Mouse (Mus musculus) frontal cortex, postnatal 36 days (tissue): ENCODE measurements at regions not wholly inside any gene's neighbourhood (a gene's known extent, or its start where the extent isn't known, plus 50 kb on each side); places are given as distances from the start of the nearest gene placed in this dataset.

Experiments
- DNase-seq, 2 experiments: peaks; one replicate each; pipeline ENCODE4 v3.0.0; 2022; ENCODE audit warnings: low spot score in 2 of 2

- no peak for DNase-seq
Observed at GRCm38 (mm10) chr12:79966621-79967490, 146.0 kb downstream of the Zfp36l1 start.

DNA sequence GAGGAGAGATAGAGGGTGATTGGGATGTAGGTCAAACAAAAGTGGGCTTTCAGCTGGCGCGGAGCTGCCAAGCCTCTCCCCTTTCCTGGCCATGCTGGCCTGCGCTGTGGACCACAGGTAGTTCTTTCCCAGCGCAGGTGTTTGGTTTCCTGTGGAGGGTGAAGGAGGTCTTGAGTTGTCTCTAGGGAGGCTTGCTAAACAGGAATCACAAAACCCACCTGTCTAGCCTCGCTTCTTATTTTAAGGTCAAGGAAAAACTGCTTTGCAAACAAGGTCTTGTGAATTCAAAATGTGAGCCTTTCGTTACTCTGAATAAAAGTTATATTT lies 146.6 kb downstream of the Zfp36l1 start:
- DNase-seq: no peak

DNA sequence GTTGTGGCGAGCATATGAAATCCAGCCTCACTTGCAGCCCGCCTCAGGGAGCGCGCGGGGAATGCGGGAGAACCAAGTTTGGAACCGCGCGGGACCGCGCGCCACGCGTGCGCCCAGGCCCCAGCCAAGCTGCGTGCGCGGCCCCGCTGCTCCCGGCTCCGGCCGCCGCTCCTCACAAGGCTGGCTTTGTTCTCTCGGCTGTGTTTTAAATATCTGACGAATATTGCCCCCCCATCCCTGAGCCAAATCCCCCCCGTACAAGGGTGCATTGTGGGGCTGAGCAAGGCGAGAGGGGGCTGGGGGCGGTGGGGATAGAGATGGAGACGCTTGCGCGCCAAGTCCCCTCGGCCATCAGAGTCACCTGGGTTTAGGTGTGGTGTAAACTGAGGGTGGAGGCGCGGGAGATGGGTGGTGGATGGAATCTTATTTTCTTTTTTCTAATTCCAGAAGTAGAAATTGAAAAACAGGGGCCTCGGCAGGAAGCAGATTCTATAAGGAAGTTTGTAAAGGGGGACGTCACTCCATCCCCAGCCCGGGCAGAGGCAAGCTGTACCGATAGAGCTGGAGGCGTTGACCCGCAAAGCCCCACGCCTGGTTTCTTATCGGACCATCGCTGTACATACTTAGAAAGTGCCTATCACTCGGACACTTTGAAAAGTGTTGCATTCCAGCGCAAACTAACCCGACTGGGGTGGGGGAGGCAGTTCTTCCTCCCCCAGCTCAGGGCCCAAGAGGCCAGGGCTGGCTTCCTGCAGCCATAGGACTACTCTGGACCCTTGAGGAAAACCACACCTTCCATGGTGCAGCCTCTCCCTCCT lies 147.1 kb downstream of the Zfp36l1 start:
- DNase-seq: peak; percentile 47 to 56

GRCm38 (mm10) chr12:79963443-79964025 lies 149.3 kb downstream of the Zfp36l1 start:
- no peak for DNase-seq

GRCm38 (mm10) chr12:79962649-79963236 lies 150.1 kb downstream of the Zfp36l1 start:
- no peak for DNase-seq

GRCm38 (mm10) chr12:79961881-79962280 lies 150.9 kb downstream of the Zfp36l1 start:
- DNase-seq: peak in 1 of 2 experiments; percentile 17

GRCm38 (mm10) chr12:79961076-79961475 lies 151.7 kb downstream of the Zfp36l1 start:
- DNase-seq: peak in 1 of 2 experiments; percentile 24

DNA sequence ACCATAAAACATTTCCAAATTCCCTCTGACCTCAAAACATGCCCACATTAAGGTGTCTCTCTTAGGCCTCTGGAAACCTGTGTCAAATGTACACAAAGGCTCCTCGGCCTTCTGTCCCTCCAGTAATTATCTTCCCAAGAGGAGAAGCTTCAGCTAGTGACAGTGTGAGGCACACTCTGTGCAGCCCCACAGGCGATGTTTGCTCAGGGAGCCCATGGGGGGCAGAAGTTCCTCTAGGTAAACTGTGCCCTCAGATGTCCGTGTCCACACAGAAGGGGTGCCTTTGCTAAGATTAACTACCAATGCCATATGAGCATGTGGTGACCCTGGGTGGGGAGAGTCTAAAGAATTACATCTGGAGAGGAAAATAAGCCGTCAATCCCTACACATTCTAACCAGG lies 152.4 kb downstream of the Zfp36l1 start:
- no peak for DNase-seq

- no peak for DNase-seq
Observed at GRCm38 (mm10) chr12:79959540-79960305, 153.1 kb downstream of the Zfp36l1 start.

DNA sequence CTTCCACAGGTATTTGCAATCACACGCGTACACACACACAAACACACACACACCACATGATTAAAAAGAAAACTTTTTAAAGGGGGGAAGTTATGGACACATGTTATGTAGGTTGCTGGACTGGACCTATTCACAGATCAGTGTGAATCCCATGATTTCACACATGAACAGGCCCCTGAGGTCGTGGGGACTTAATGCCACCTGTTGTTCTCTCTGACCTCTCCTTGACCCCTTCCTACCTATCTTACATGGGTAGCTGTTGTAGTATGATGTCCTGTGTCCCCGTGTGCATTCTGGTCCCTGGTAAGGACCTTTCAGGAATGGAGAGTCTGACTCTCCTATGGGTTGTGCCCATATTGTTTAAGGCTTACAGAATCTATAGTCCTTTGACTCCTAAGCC lies 155.6 kb downstream of the Zfp36l1 start:
- DNase-seq: no peak

- no peak for DNase-seq
Observed at GRCm38 (mm10) chr12:79956351-79956750, 156.5 kb downstream of the Zfp36l1 start.

- DNase-seq: no peak
Observed at GRCm38 (mm10) chr12:79955501-79955900, 157.3 kb downstream of the Zfp36l1 start.

DNA sequence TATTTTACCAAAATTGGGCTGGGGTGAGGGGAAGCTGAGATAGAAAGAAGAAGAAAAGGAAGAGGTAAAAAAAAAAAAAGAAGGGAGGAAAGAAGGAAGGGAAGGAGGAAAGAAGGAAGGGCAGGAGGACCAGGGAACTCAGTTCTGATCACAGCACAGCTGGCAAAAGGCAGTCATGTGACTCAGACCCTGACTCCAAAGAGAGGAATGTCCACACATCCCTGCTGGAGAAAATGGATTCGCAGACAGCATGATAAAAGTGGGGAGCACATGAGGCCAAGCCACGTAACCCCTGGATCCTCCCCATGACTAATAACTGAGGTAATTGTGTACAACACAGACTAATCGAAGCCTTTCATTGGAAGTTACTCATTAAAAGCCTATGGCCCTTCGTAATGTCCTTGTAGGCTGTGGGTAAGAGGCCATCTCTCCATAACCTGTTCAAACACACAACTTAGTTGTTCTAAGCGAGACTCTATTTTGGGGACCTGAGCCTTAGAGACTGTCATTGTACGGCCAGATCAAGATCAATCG lies 162.2 kb downstream of the Zfp36l1 start:
- DNase-seq: no peak

- no peak for DNase-seq
Observed at GRCm38 (mm10) chr12:79949101-79949824, 163.6 kb downstream of the Zfp36l1 start.

GRCm38 (mm10) chr12:79947574-79947973 lies 165.2 kb downstream of the Zfp36l1 start:
- DNase-seq: no peak

GRCm38 (mm10) chr12:79946777-79947176 lies 166.0 kb downstream of the Zfp36l1 start:
- no peak for DNase-seq

- DNase-seq: no peak
Observed at GRCm38 (mm10) chr12:79945899-79946298, 166.9 kb downstream of the Zfp36l1 start.

GRCm38 (mm10) chr12:79944714-79945493 lies 167.9 kb downstream of the Zfp36l1 start:
- DNase-seq: no peak

GRCm38 (mm10) chr12:79944090-79944489 lies 168.7 kb downstream of the Zfp36l1 start:
- DNase-seq: no peak
